Mouse (Mus musculus) mesoderm, embryonic 11.5 days (tissue): ENCODE data around the gene Pold4.

Experiments
- DNase-seq: peaks from one replicate; pipeline ENCODE4 v3.0.0-alpha.2; 2012; ENCODE audit warnings: low read depth, low spot score

Gene Pold4

DNA sequence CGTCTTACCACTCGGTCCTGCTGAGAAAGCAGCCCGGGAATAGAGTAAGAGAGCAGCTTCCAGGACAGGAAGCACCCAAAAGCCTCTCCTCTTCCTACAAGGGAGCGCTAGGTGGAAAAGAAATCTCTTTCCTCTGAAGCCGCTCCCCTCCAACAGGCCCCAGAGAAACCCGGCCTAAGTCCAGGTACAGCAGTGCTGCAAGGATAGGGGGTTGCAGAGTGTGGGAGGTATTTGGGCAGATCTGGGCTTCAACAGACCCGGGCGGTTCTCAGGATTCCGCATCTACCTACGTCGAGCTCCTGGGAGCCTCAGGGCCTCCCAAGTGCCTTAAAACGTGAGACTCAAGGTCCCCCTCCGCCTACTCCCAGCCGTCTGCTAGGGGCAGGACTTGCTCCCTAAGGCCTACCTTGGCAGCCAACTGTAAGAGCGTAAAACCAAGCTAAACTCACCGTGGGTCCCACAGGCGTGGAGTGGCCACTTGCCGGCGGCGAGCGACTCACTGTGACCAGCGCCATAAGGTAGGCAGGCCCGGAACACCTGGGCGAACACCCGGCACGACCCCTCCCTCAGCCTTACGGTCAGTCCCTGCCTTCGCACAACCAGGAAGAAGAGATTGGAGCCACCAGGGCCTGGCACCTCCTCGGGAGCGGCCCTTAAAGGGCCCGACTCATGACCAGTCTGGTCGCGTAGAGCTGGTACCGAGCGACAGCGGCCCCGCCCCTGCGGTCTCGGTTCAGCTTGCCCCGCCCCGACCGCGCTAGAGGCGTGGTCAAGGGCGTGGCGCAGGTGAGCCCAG lies 37.1 kb downstream of the Pold4 start, which contains the start of gene Ssh3:
TSS of gene Ssh3 (minus strand) at position 615 of the 796 bp plus-strand sequence.
- DNase-seq = peak; percentile 19

DNA sequence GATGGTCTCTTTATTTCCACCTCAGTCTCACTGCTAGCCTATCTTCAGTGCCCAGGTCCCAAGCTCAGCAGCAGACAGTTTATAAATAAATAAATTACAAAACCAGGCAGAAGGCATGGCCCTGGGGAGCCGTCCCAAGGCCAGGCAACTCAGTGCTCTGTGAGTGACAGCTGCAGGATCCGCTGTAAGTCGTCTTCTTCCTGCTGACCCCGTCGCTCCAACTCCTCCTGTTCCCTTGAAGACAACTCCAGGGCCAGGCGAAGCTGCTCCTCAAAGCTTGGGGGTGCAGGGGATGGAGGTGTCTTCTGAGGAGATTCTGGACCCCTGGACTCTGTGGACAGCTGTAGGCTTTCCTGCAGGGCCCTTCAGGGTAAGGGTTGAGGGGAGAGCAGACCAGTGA lies 38.5 kb downstream of the Pold4 start:
- DNase-seq = no peak

DNA sequence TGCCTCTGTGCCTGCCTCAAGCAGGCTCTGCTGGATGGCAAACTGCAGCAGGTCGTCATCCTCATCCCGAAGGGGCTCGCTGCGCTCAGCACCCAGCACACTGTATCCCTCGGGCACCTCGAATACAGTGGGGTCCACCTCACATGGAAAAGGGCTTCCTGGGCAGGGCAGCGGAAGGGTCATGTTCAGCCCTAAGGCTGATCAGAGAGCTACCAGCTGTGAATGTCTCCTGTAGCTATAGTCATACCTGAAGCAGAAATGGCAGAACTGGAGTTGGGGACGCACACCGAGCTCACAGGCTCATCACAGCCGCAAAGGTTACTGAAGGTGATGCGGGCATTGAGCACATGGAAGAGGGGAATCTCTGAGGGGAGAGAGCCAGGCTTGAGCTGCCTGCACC lies 39.3 kb downstream of the Pold4 start:
- no peak for DNase-seq

DNA sequence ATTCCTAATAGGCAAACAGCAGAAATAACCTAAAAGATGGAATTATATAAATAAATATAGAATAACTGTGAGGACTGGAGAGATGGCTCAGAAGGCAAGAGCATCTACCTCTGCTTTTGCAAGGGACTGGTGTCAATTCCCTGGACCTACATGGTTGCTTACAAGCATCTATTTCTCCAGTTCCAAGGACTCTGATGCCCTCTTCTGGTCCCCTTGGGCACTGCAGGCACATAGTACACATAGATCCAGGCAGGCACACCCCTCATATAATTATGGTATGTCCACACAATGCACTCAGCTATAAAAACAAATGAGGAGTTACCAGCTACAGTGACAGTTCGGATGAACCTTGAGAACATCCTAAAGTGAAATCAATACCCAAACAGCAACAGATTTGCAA lies 47.8 kb downstream of the Pold4 start:
- no peak for DNase-seq

DNA sequence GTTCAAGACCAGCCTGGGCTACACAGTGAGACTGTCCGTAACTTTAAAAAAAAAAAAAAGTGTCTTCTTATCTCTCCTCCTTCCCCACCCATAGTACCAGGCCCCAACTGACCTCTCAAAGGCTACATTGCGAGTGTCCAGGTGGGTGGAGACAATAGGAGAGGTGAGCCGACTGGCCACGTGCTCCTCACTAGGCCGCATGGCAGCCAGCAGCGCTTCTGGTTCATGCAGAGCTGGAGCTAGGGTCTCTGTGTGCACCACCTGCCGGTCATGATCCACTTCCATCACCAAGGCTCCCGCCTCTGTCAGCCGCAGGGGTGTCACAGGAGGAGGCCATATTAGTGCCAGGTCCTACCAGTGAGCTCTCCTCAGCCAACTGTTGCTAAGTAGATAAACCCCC lies 48.7 kb downstream of the Pold4 start:
- no peak for DNase-seq

DNA sequence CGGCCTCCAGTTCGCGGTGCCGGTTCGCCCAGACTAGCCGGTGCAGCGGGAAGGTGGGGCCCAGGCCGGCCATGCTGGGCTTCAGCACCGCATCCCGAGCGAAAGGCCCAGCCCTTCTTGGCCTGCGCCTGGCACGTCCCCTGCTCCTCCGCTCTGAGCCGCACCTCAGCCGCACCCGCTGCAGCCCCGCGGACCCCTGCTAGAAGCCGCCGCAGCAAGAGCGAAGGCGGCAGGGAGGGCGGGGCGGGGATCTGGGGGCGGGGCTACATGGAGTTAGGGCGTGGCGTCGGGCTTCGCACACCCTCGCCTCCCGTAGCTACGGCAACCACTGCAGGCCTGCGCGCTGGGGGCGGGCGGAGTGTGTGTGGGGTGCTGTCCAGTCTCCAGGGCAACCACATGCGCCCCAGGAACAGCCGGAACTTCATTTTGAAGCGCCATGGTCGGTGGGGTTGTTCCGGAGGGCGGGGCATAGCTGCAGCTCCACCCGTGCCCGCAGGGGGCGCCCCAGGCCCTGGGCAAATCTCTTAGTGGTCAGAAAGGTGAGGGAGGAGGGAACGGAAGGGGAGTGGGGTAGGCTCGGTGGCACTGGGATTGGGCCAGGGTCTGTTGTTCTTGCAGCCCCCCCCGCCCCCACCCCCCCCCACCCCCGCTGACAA lies 51.3 kb downstream of the Pold4 start, which contains the start of gene Ankrd13d:
TSS of gene Ankrd13d (minus strand) at position 240 of the 656 bp plus-strand sequence.
- DNase-seq = peak; percentile 89
